Mouse (Mus musculus) cortical plate, adult 2 months (tissue): ENCODE results near the gene Sh2d6.

Experiments
- CTCF ChIP-seq: fragments of 200-500 bp; IDR thresholded peaks from 2 replicates; pipeline ENCODE4 v1.5.1; 2011; ENCODE audit warnings: mild to moderate bottlenecking, control low read depth, low read length; ENCODE audit not compliant: insufficient read depth; ENCODE audit errors: extremely low read depth
- POLR2A ChIP-seq: fragments of 200-500 bp; IDR thresholded peaks from 2 replicates; pipeline ENCODE4 v1.6.1; 2011; ENCODE audit warnings: mild to moderate bottlenecking, low read length, control low read depth; ENCODE audit not compliant: insufficient read depth; ENCODE audit errors: extremely low read depth

GRCm38 (mm10) chr6:72498950-72499349 is 22.6 kb downstream of the Sh2d6 start:
- no peak for TF ChIP-seq POLR2A
- no peak for TF ChIP-seq CTCF
